Mouse (Mus musculus) heart, embryonic 14.5 days (tissue): ENCODE measurements at regions not wholly inside any gene's neighbourhood (a gene's known extent, or its start where the extent isn't known, plus 50 kb on each side); places are given as distances from the start of the nearest gene placed in this dataset.

ENCODE experiments used
- ATAC-seq: fragments of 200-750 bp; cut with Nextera tagmentation; 2 replicates; pipeline ENCODE4 v1.8.0; 2017; ENCODE audit warnings: low read depth, moderate TSS enrichment; ENCODE audit not compliant: insufficient number of reproducible peaks, insufficient read depth, low FRiP score
- H3K27ac ChIP-seq, 2 experiments: fragments of 200-500 bp in 1 of 2; fragments of 300-500 bp in 1 of 2; sonication (generic) in 1 of 2; replicated peaks in 1 of 2; 2 replicates each; pipeline ENCODE4 v1.5.1; 2012 to 2014; ENCODE audit warnings: low read depth in 2 of 2, low read length in 2 of 2, control low read depth in 1 of 2, mild to moderate bottlenecking in 1 of 2, mixed read lengths in 1 of 2; ENCODE audit not compliant: control insufficient read depth in 1 of 2, insufficient read depth in 1 of 2
- H3K27me3 ChIP-seq: fragments of 300-500 bp; sonication (generic); 2 replicates; pipeline ENCODE4 v1.6.1; 2014; ENCODE audit warnings: mild to moderate bottlenecking, low read length, control low read depth; ENCODE audit not compliant: control insufficient read depth, insufficient read depth
- H3K36me3 ChIP-seq: fragments of 300-500 bp; sonication (generic); 2 replicates; pipeline ENCODE4 v1.6.1; 2014; ENCODE audit warnings: mild to moderate bottlenecking, control low read depth, low read length, mixed read lengths; ENCODE audit not compliant: control insufficient read depth, insufficient read depth
- H3K4me1 ChIP-seq, 2 experiments: fragments of 200-500 bp in 1 of 2; fragments of 300-500 bp in 1 of 2; sonication (generic) in 1 of 2; 2 replicates each; pipeline ENCODE4 v1.6.1; 2012 to 2014; ENCODE audit warnings: low read length in 2 of 2, control low read depth in 1 of 2, mixed read lengths in 1 of 2; ENCODE audit not compliant: control insufficient read depth in 2 of 2, insufficient read depth in 2 of 2
- H3K4me2 ChIP-seq: fragments of 300-500 bp; sonication (generic); 2 replicates; pipeline ENCODE4 v1.6.1; 2014; ENCODE audit warnings: mild to moderate bottlenecking, low read length
- H3K4me3 ChIP-seq, 2 experiments: fragments of 200-500 bp in 1 of 2; fragments of 300-500 bp in 1 of 2; sonication (generic) in 1 of 2; 2 replicates each; pipeline ENCODE4 v1.5.1; 2012 to 2014; ENCODE audit warnings: low read length in 2 of 2, mild to moderate bottlenecking in 2 of 2, control low read depth in 1 of 2, low read depth in 1 of 2, moderate library complexity in 1 of 2; ENCODE audit not compliant: control insufficient read depth in 1 of 2, insufficient read depth in 1 of 2
- H3K9ac ChIP-seq: fragments of 300-500 bp; sonication (generic); 2 replicates; pipeline ENCODE4 v1.6.1; 2014; ENCODE audit warnings: mild to moderate bottlenecking, low read length
- H3K9me3 ChIP-seq: fragments of 300-500 bp; sonication (generic); 2 replicates; pipeline ENCODE4 v1.6.1; 2016; ENCODE audit warnings: low read length, control low read depth; ENCODE audit not compliant: control insufficient read depth
- WGBS: fragments of 180-500 bp; shearing (Covaris S2); extraction: QIAGEN DNeasy Blood & Tissue Kit; methylation state at CpG from one replicate; pipeline ENCODE4 v1.1.7; 2014; 5-methylcytosine and 5-hydroxymethylcytosine counted together

DNA sequence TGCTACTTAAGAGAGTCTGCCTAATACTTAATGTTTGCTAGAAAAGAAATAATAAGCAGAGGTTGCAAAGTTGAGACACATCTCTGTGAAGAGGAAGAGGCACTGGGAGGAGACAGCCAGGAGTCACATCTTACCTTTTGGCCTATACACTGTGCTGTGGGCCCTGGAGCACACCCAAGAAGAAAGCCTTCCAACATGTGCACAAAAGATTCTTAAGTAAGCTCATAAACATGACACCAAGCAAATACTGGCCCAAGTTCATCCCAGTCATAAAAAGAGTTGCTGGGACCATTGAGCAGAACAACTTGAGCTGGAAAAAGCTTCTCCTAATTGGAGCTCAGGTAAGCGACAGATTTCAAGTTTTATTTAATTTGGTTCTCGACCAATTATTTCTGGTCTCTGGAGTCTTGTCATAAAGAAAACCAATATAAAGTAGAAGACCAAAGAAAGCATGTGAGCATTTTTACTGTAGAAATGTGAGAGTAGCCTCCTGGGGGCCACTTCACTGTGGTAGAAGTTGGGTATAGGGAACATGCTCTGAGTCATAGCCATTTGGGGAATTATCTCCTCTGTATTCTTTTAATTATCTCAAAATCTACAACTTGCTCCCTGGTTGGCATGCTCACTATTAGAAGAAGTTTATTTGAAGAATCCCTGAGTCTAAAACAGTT lies 312.2 kb downstream of the Osr1 start:
- Histone ChIP-seq H3K9me3 (no peaks in the 10 kb centered on the region), H3K27ac (no peak overlapping the region), H3K9ac (no peak overlapping the region), H3K4me3 (no peak overlapping the region), H3K27me3 (no peaks in the 10 kb centered on the region), H3K4me2 (no peak overlapping the region), H3K4me1 (no peaks in the 10 kb centered on the region), H3K36me3 (no peaks in the 10 kb centered on the region)
- WGBS, result 79% methylated on average over 2 of the region's 2 CpGs
- no peak for ATAC-seq

DNA sequence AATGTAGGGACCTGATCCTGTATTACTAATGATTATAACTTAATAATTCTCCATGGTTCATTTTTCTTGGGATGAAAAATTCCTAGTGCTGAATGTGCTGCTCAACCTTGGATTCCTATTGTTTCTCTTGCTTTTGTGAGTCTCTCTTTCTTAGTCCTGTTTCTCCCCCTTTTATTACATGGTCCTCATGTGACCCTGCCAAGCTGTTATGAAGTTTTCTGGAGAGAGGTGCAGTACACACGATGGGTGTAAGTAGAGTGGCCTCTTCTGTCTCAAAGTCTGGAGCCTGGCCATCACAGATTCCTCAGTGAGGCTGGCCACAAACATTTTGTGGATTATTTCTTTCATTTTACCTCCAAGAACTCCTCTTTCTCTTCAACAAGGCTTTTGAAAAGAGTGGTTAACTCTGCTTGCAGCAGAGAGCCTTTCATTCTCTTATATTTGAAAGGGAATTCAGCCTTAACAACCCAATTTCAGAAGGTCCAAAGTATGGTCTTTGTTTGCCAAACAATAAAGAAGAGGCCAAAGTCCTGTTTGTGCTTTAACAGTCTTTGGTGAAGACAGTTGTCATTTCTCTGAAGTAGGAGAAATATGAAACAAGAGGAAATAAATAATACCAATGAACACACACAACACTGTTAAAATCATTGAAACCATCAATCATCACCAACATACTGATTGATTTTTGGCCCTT lies 313.3 kb downstream of the Osr1 start:
- no peak overlapping the region for H3K4me3 ChIP-seq
- H3K36me3 ChIP-seq, result no peaks in the 10 kb centered on the region
- H3K9me3 ChIP-seq, result no peaks in the 10 kb centered on the region
- H3K4me2 ChIP-seq, result no peak overlapping the region
- no peak for ATAC-seq
- no peak overlapping the region for H3K27ac ChIP-seq
- WGBS, result 41% methylated on average over 1 of the region's 1 CpGs
- no peak overlapping the region for H3K9ac ChIP-seq
- H3K4me1 ChIP-seq, result no peaks in the 10 kb centered on the region
- H3K27me3 ChIP-seq, result no peaks in the 10 kb centered on the region

DNA sequence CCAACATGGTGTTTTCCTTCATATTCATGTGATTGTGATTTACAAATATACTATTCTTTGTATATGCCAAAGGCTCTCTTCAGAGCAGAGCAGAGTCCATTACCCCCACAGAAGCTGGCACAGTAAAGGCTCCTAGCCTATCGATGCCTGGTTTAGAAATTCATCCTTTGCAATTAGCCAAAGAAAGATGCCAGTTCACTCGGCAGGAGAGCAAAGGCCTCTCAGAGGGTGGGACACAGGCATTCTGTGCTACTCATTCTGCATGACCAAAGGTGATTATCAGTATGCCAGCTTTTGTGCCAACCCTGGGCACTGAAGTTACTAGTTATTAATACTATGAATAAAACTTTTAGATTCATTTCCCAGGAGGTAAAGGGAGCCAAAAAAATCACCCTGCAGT lies 324.6 kb downstream of the Osr1 start:
- 82% methylated on average over 2 of the region's 2 CpGs for WGBS
- no peak for ATAC-seq

DNA sequence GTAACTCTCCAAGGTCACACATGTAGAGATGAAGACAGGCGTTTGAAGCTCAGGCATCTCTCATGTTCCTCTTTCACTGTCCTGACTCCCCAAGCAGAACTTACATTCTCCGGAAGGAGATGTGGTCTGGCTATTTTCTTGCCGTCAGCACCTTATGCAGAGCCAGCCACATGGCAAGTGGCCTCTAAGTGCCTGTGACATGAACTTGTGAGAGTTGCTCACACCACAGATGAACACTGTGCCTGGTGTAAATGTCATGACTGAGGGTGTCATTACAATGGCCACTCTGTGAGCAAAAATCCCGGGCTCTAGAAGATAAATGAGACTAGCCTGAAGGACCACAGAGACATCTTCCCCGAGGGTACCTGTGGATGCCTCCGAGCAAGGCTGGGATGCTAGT lies 328.1 kb downstream of the Osr1 start:
- H3K9ac ChIP-seq, result no peak overlapping the region
- H3K4me1 ChIP-seq, result peaks cover 3 to 7% of the 10 kb centered on the region in 2 experiments; a peak in 2 of 4 replicates
- no peaks in the 10 kb centered on the region for H3K9me3 ChIP-seq
- H3K4me2 ChIP-seq, result no peak overlapping the region
- H3K27ac ChIP-seq, result 0 out of 4 replicates have a peak overlapping the region, but pooled peaks of 1 of the 2 experiments have one; percentile 30
- no peak overlapping the region for H3K4me3 ChIP-seq
- ATAC-seq, result 0 out of 2 replicates have a peak, but pooled peaks have one; percentile 43
- no peaks in the 10 kb centered on the region for H3K36me3 ChIP-seq
- 23% methylated on average over 6 of the region's 6 CpGs for WGBS
- H3K27me3 ChIP-seq, result no peaks in the 10 kb centered on the region

More for the DNA sequence above, 324.6 kb downstream of the Osr1 start:
- H3K4me2 ChIP-seq, result no peak overlapping the region
- H3K27ac ChIP-seq, result no peak overlapping the region
- H3K4me3 ChIP-seq, result no peak overlapping the region
- no peak overlapping the region for H3K9ac ChIP-seq
- peaks cover 3 to 7% of the 10 kb centered on the region in 2 experiments; a peak in 2 of 4 replicates for H3K4me1 ChIP-seq
- H3K36me3 ChIP-seq, result no peaks in the 10 kb centered on the region
- H3K27me3 ChIP-seq, result no peaks in the 10 kb centered on the region
- H3K9me3 ChIP-seq, result no peaks in the 10 kb centered on the region

DNA sequence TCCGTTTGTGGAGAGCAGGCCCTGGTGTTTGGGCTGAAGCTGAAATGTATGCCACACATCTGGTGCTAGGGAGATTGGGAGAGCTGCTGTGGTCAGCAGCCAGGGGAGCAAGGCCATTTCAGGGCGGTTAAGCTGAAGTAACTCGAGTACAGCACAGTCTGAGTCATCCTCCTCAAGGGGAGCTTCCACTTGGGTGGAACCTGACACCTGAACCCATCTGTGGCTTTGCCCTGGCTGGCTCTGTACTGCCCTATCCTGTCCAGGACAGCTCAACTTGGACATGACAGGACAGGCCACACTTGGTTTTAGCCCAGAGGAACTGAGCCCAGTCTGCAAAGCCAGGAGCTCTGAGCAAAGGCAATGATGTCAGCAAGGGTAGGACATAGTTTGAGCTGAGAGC lies 328.5 kb downstream of the Osr1 start:
- WGBS, result 18% methylated on average over 3 of the region's 3 CpGs

DNA sequence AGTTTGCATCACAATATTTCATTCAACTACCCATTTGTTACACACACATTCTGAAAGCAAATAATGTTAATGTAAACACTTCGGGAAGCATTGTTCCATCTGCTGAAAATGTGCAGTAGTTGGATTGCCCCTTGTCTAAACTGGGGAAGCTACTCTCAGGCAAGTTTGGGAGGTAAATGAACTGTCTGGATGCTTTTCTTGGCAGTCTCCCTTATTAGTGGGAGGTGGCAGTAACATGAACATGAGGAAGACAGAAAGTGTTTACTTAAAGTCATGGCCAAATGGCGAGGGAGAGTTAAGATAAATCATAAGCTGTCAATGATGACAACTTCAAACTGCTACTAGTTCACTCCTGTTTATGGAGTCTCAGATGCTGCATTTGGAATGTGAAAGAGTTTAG lies 332.0 kb downstream of the Osr1 start:
- peaks cover 3 to 7% of the 10 kb centered on the region in 2 experiments; a peak in 2 of 4 replicates for H3K4me1 ChIP-seq
- H3K4me2 ChIP-seq, result no peak overlapping the region
- no peaks in the 10 kb centered on the region for H3K36me3 ChIP-seq
- ATAC-seq, result no peak
- no peak overlapping the region for H3K4me3 ChIP-seq
- H3K27ac ChIP-seq, result no peak overlapping the region
- H3K27me3 ChIP-seq, result no peaks in the 10 kb centered on the region
- H3K9me3 ChIP-seq, result no peaks in the 10 kb centered on the region
- WGBS, result 75% methylated on average over 2 of the region's 2 CpGs
- no peak overlapping the region for H3K9ac ChIP-seq

More for the DNA sequence above, 328.5 kb downstream of the Osr1 start:
- Histone ChIP-seq H3K9me3 (no peaks in the 10 kb centered on the region), H3K4me1 (peaks cover 3 to 7% of the 10 kb centered on the region in 2 experiments; a peak in 2 of 4 replicates), H3K27ac (0 out of 4 replicates have a peak overlapping the region, but pooled peaks of 1 of the 2 experiments have one; percentile 30), H3K4me2 (no peak overlapping the region), H3K4me3 (no peak overlapping the region), H3K9ac (no peak overlapping the region), H3K27me3 (no peaks in the 10 kb centered on the region), H3K36me3 (no peaks in the 10 kb centered on the region)
- ATAC-seq, result no peak

DNA sequence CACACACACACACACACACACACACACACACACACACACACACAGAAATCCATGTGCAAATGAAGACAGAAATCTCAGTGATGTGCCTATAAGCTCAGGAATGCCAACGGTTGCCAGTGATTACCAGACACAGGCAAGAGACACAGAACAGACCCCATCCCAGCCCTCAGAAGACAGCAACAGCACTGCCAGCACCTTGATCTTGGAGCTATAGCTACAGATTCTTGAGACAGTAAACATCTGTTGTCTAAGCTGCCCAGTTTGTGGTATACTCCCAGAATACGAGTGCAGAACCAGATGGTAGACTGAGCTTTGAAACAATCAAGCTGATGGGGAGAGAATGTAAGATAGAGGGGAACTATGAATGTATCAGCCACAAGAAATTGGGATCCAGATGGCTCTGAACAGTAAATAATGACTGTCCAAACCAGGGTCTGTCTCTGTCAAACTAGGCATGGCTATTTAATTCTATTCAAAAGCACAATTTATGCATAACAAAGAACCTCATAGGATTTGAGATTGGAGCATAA lies 333.9 kb downstream of the Osr1 start:
- Histone ChIP-seq H3K4me2 (no peak overlapping the region), H3K9me3 (no peaks in the 10 kb centered on the region), H3K36me3 (no peaks in the 10 kb centered on the region), H3K4me1 (no peaks in the 10 kb centered on the region), H3K27ac (no peak overlapping the region), H3K27me3 (no peaks in the 10 kb centered on the region), H3K4me3 (no peak overlapping the region), H3K9ac (no peak overlapping the region)
- 53% methylated on average over 2 of the region's 2 CpGs for WGBS
- ATAC-seq, result no peak
